Comparison of ENCODE assay signal across 8 mouse cellular contexts in genomic region chr14:14120230-14121096, GRCm38 (mm10). TPM values are rescaled to one million over a fixed set of nuclear protein-coding genes. Genes with fewer than 3 reads are reported as not detected.
A peak's percentile ranks its signal among the peaks of the same experiment; 100 is the strongest.
DNase-seq lines count a peak whose midpoint lies in the region; ATAC-seq lines count a peak whose summit lies in the region.

Psmd6 (minus strand) TSS chr14:14120984.

- H3K4me2 ChIP-seq in kidney, embryonic 15.5 days, result peak within 1 kb of the TSS; percentile 74

- peaks cover 33% of the 10 kb centered on the region for H3K36me3 ChIP-seq in heart, embryonic 10.5 days
- H3K36me3 ChIP-seq in kidney, embryonic 15.5 days, result peaks cover 40% of the 10 kb centered on the region

- 1% methylated on average over 68 of the region's 68 CpGs for WGBS in heart, embryonic 10.5 days
- WGBS in kidney, embryonic 15.5 days, result under 1% methylated on average over 67 of the region's 68 CpGs

- H3K27me3 ChIP-seq in heart, embryonic 10.5 days (ENCODE audit: insufficient read depth, poor library complexity, severe bottlenecking), result no peaks in the 10 kb centered on the region
- H3K27me3 ChIP-seq in kidney, embryonic 15.5 days, result no peaks in the 10 kb centered on the region

- H3K9ac ChIP-seq in kidney, embryonic 15.5 days, result peak within 1 kb of the TSS; percentile 96

- H3K9me3 ChIP-seq in heart, embryonic 10.5 days, result no peaks in the 10 kb centered on the region
- H3K9me3 ChIP-seq in kidney, embryonic 15.5 days (replicated peaks), result no peaks in the 10 kb centered on the region

- DNase-seq in B cell, adult 2 months, result peak; percentile 96
- peak; percentile 94 for DNase-seq in brain, adult 2 months (ENCODE audit: low read depth, low spot score)
- DNase-seq in heart, embryonic 10.5 days (ENCODE audit: low spot score), result peak; percentile 95
- DNase-seq in liver, result peak; percentile 88
- peak; percentile 89 to 98 for DNase-seq in spleen, postnatal 4 days (ENCODE audit: low spot score in 2 of 2)

- peak; percentile 99 for ATAC-seq in erythroblast, adult 5-6 weeks (replicated peaks; ENCODE audit: low FRiP score, poor library complexity, severe bottlenecking)
- ATAC-seq in kidney, embryonic 15.5 days (replicated peaks; ENCODE audit: low FRiP score), result peak; percentile 99
- peak; percentile 98 for ATAC-seq in monocyte, adult 5-6 weeks (replicated peaks; ENCODE audit: insufficient number of reproducible peaks, low FRiP score, low TSS enrichment, poor library complexity, severe bottlenecking)

- H3K27ac ChIP-seq in heart, embryonic 10.5 days, result peak within 1 kb of the TSS; percentile 90
- peak within 1 kb of the TSS; percentile 81 for H3K27ac ChIP-seq in kidney, embryonic 15.5 days

- H3K4me1 ChIP-seq in heart, embryonic 10.5 days, result peaks cover 10% of the 10 kb centered on the region
- peaks cover 12% of the 10 kb centered on the region for H3K4me1 ChIP-seq in kidney, embryonic 15.5 days

- H3K4me3 ChIP-seq in heart, embryonic 10.5 days, result peak within 1 kb of the TSS; percentile 88
- peak within 1 kb of the TSS; percentile 98 for H3K4me3 ChIP-seq in kidney, embryonic 15.5 days (replicated peaks)

RNA-seq across cellular contexts. Expression of gene Psmd6, which starts in this region (rescaled TPM):
- 72.7 and 97.2 TPM in 2 replicates for total RNA-seq in erythroblast, adult 5-6 weeks (2015; ENCODE audit: low replicate concordance)
- 111 and 119 TPM in 2 replicates for total RNA-seq in erythroblast, adult 5-6 weeks (2017; ENCODE audit: low replicate concordance)
- 237 and 269 TPM in 2 replicates for polyA plus RNA-seq in heart, embryonic 10.5 days (2016; fragmentation: Nextera tagmentation; extraction: Ambion mirVana)
- polyA plus RNA-seq in kidney, embryonic 15.5 days (2015; fragmentation: Nextera tagmentation; extraction: Ambion mirVana), result 235 and 255 TPM in 2 replicates
- 159 to 214 TPM (median 168 TPM) in 3 replicates for total RNA-seq in monocyte, adult 5-6 weeks (2017)

Comparison
In these comparisons a context has a peak if more than half of its experiments do, and no peak if none do; other contexts are left out.
1. Peak in every context shown above with its lines: DNase-seq, ATAC-seq, H3K4me3 ChIP-seq and H3K27ac ChIP-seq.